Mouse (Mus musculus): ENCODE results near the gene Ttll9. TPM values are rescaled to one million over a fixed set of nuclear protein-coding genes. Genes with fewer than 3 reads are reported as not detected.

Gene Ttll9
- total and polyA plus RNA-seq, 3 experiments = 0.07 to 0.19 TPM; not detected in 1

- no peaks in the 10 kb centered on the region; a peak in 1 of 4 replicates for H3K36me3 ChIP-seq (ENCODE audit: control insufficient read depth in 1 of 2, insufficient read depth in 2 of 2, low read length in 2 of 2)
- H3K9ac ChIP-seq (ENCODE audit: control insufficient read depth, low read depth, low read length, poor library complexity, severe bottlenecking) = no peak overlapping the region
- no peak for TF ChIP-seq JUND (IDR thresholded peaks at IDR 0.05; ENCODE audit: low read depth, low read length)
- no peak for TF ChIP-seq MYC (IDR thresholded peaks at IDR 0.05; ENCODE audit: low read depth, low read length)
- TF ChIP-seq TCF12 (IDR thresholded peaks at IDR 0.05; ENCODE audit: low read depth, low read length) = no peak
- TF ChIP-seq NELFE (IDR thresholded peaks at IDR 0.05; ENCODE audit: low read depth, low read length) = no peak
- TF ChIP-seq NRF1 (IDR thresholded peaks at IDR 0.05; ENCODE audit: insufficient read depth, low read depth, low read length, poor library complexity, severe bottlenecking) = no peak
- TF ChIP-seq SIN3A (IDR thresholded peaks at IDR 0.05; ENCODE audit: low read length) = no peak
- TF ChIP-seq CHD1 (IDR thresholded peaks at IDR 0.05; ENCODE audit: low read depth, low read length) = no peak
- no peak for TF ChIP-seq ZC3H11A (IDR thresholded peaks at IDR 0.05; ENCODE audit: low read depth, low read length)
- no peak for TF ChIP-seq RCOR1 (IDR thresholded peaks at IDR 0.05; ENCODE audit: low read depth, low read length)
- TF ChIP-seq ZKSCAN1 (IDR thresholded peaks at IDR 0.05; ENCODE audit: low read depth, low read length) = no peak
- TF ChIP-seq BHLHE40 (IDR thresholded peaks at IDR 0.05; ENCODE audit: borderline replicate concordance, low read depth, low read length) = no peak
- no peak for TF ChIP-seq MXI1 (IDR thresholded peaks at IDR 0.05; ENCODE audit: low read depth, low read length)
- TF ChIP-seq ZMIZ1 (IDR thresholded peaks at IDR 0.05; ENCODE audit: low read depth, low read length) = no peak
- no peak for TF ChIP-seq MEF2A (IDR thresholded peaks at IDR 0.05; ENCODE audit: extremely low read depth, insufficient replicate concordance, low read depth, low read length, poor library complexity, severe bottlenecking)
- TF ChIP-seq SMC3 (IDR thresholded peaks at IDR 0.05; ENCODE audit: low read depth, low read length) = no peak
- no peak for TF ChIP-seq ETS1 (IDR thresholded peaks at IDR 0.05; ENCODE audit: low read depth, low read length)
- TF ChIP-seq HCFC1 (IDR thresholded peaks at IDR 0.05; ENCODE audit: low read depth, low read length) = no peak
- no peak overlapping the region for H3K4me3 ChIP-seq (ENCODE audit: control insufficient read depth in 1 of 2, insufficient read depth in 1 of 2, low read depth in 2 of 2, low read length in 2 of 2)
- H3K9me3 ChIP-seq (replicated peaks; ENCODE audit: insufficient read depth, low read length) = no peaks in the 10 kb centered on the region
- DNase-seq (ENCODE audit: low read depth, low spot score) = no peak
- peaks cover 0 to 5% of the 10 kb centered on the region in 2 experiments; a peak in 3 of 4 replicates for H3K4me1 ChIP-seq (ENCODE audit: control insufficient read depth in 1 of 2, insufficient read depth in 2 of 2, low read length in 2 of 2)
- H3K79me2 ChIP-seq (ENCODE audit: control insufficient read depth, insufficient read depth, low read length, poor library complexity) = no peaks in the 10 kb centered on the region
- no peak overlapping the region for H3K27ac ChIP-seq (ENCODE audit: control insufficient read depth, low read depth, low read length)
- peaks cover 0 to 1% of the 10 kb centered on the region in 2 experiments; a peak in 3 of 4 replicates for H3K27me3 ChIP-seq (ENCODE audit: control insufficient read depth in 1 of 2, insufficient read depth in 2 of 2, low read length in 2 of 2)
Observed at GRCm38 (mm10) chr2:152913471-152913870, 48.8 kb upstream of the Ttll9 start.

- H3K4me3 ChIP-seq (ENCODE audit: control insufficient read depth in 1 of 2, insufficient read depth in 1 of 2, low read depth in 2 of 2, low read length in 2 of 2) = no peak overlapping the region
- TF ChIP-seq ELF1 (IDR thresholded peaks at IDR 0.05; ENCODE audit: low read depth, low read length) (no peak), MYB (IDR thresholded peaks at IDR 0.05; ENCODE audit: low read depth, low read length) (no peak), NRF1 (IDR thresholded peaks at IDR 0.05; ENCODE audit: insufficient read depth, low read depth, low read length, poor library complexity, severe bottlenecking) (no peak), MAZ (IDR thresholded peaks at IDR 0.05; ENCODE audit: low read depth, low read length) (no peak; the same call in 1 of the 2 replicates), ETS1 (IDR thresholded peaks at IDR 0.05; ENCODE audit: low read depth, low read length) (peak; percentile 9; the same call in 1 of the 2 replicates), RAD21 (IDR thresholded peaks at IDR 0.05; ENCODE audit: low read depth, low read length) (peak; percentile 96), UBTF (IDR thresholded peaks at IDR 0.05; ENCODE audit: borderline replicate concordance, insufficient read depth, low read depth, low read length) (no peak), SIN3A (IDR thresholded peaks at IDR 0.05; ENCODE audit: low read length) (no peak), HCFC1 (IDR thresholded peaks at IDR 0.05; ENCODE audit: low read depth, low read length) (no peak), GABPA (IDR thresholded peaks at IDR 0.05; ENCODE audit: low read depth, low read length) (no peak), ZC3H11A (IDR thresholded peaks at IDR 0.05; ENCODE audit: low read depth, low read length) (peak; percentile 82), ZMIZ1 (IDR thresholded peaks at IDR 0.05; ENCODE audit: low read depth, low read length) (no peak), ZNF384 (IDR thresholded peaks at IDR 0.05; ENCODE audit: low read depth, low read length) (no peak), BHLHE40 (IDR thresholded peaks at IDR 0.05; ENCODE audit: borderline replicate concordance, low read depth, low read length) (0 out of 2 replicates have a peak, but pooled peaks have one; percentile 29), POLR2A (IDR thresholded peaks at IDR 0.05; ENCODE audit: control insufficient read depth in 1 of 2, insufficient read depth in 1 of 2, low read depth in 1 of 2, low read length in 2 of 2, poor library complexity in 1 of 2) (no peak), RCOR1 (IDR thresholded peaks at IDR 0.05; ENCODE audit: low read depth, low read length) (no peak), TCF12 (IDR thresholded peaks at IDR 0.05; ENCODE audit: low read depth, low read length) (no peak), POLR2AphosphoS2 (IDR thresholded peaks at IDR 0.05; ENCODE audit: low read length) (no peak), USF1 (IDR thresholded peaks at IDR 0.05; ENCODE audit: low read depth, low read length) (peak; percentile 56; the same call in 1 of the 2 replicates), CHD2 (IDR thresholded peaks at IDR 0.05; ENCODE audit: low read length) (no peak)
Observed at GRCm38 (mm10) chr2:152914310-152915120, 47.8 kb upstream of the Ttll9 start.

More at GRCm38 (mm10) chr2:152914310-152915120, 47.8 kb upstream of the Ttll9 start:
- peaks cover 0 to 1% of the 10 kb centered on the region in 2 experiments; a peak in 3 of 4 replicates for H3K27me3 ChIP-seq (ENCODE audit: control insufficient read depth in 1 of 2, insufficient read depth in 2 of 2, low read length in 2 of 2)
- H3K36me3 ChIP-seq (ENCODE audit: control insufficient read depth in 1 of 2, insufficient read depth in 2 of 2, low read length in 2 of 2) = no peaks in the 10 kb centered on the region; a peak in 1 of 4 replicates
- H3K9ac ChIP-seq (ENCODE audit: control insufficient read depth, low read depth, low read length, poor library complexity, severe bottlenecking) = no peak overlapping the region
- no peaks in the 10 kb centered on the region for H3K79me2 ChIP-seq (ENCODE audit: control insufficient read depth, insufficient read depth, low read length, poor library complexity)
- peak; percentile 88 for DNase-seq (ENCODE audit: low read depth, low spot score)
- no peaks in the 10 kb centered on the region for H3K9me3 ChIP-seq (replicated peaks; ENCODE audit: insufficient read depth, low read length)
- H3K4me1 ChIP-seq (ENCODE audit: control insufficient read depth in 1 of 2, insufficient read depth in 2 of 2, low read length in 2 of 2) = peaks cover 0 to 9% of the 10 kb centered on the region in 2 experiments; a peak in 3 of 4 replicates
- H3K27ac ChIP-seq (ENCODE audit: control insufficient read depth, low read depth, low read length) = no peak overlapping the region
